9 mouse cellular contexts compared by ENCODE assay signal in the genomic region with DNA sequence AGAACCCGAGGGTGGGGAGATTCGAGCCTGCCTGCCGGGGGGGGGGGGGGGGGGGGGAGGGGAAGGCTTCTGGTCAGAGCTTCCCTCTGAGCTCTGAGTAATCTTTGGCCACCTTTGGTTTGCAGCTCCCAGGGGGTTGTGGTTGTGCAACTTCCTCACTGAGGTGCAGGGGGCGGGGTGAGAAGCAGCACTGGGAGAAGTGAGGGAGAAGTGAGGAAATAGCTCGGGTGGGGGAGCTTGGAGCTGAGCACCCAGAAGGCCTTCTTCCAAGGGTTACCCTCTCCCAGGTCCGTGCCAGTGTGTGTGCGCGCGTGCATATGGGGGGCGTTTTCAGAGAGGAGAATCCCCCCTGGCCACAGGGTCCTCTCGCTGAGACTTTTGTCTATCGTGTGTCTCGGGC. TPM values are rescaled to one million over a fixed set of nuclear protein-coding genes. Genes with fewer than 3 reads are reported as not detected.
DNase-seq lines count a peak whose midpoint lies in the region; ATAC-seq and TF ChIP-seq lines count a peak whose summit lies in the region.
"Had no signal": no experiment of that assay in that cellular context is flagged by ENCODE, and none has a peak within 500 bp of the region (broad histone marks: within the 10 kb centered on the region; RNA-seq: fewer than 3 reads in every experiment).

No protein-coding gene starts in this region.

- peak overlapping the region; percentile 42; the same call in 1 of the 2 replicates for H3K9ac ChIP-seq in MEL (ENCODE audit: control insufficient read depth, low read depth, low read length, poor library complexity, severe bottlenecking)
- H3K9ac ChIP-seq in midbrain, embryonic 11.5 days (ENCODE audit: low read length): no peak overlapping the region
- H3K9ac ChIP-seq: embryonic facial prominence, embryonic 12.5 days had no signal

- H3K36me3 ChIP-seq in MEL (ENCODE audit: control insufficient read depth in 1 of 2, insufficient read depth in 2 of 2, low read length in 2 of 2) (peaks cover 0 to 16% of the 10 kb centered on the region in 2 experiments; a peak in 2 of 4 replicates), macrophage (ENCODE audit: inconsistent target) (peaks cover 17% of the 10 kb centered on the region)
- no peaks in the 10 kb centered on the region for H3K36me3 ChIP-seq in midbrain, embryonic 11.5 days (ENCODE audit: control insufficient read depth, insufficient read depth, low read length)
- H3K36me3 ChIP-seq: embryonic facial prominence, embryonic 12.5 days had no signal

- no peak overlapping the region for H3K4me2 ChIP-seq in midbrain, embryonic 11.5 days
- H3K4me2 ChIP-seq: embryonic facial prominence, embryonic 12.5 days had no signal

- no peak for TF ChIP-seq RAD21 in MEL (IDR thresholded peaks at IDR 0.05; ENCODE audit: low read depth, low read length)

- no peak for TF ChIP-seq POLR2A in MEL (IDR thresholded peaks at IDR 0.05; ENCODE audit: control insufficient read depth in 1 of 2, insufficient read depth in 1 of 2, low read depth in 1 of 2, low read length in 2 of 2, poor library complexity in 1 of 2)

- TF ChIP-seq EP300 in MEL (IDR thresholded peaks at IDR 0.05; ENCODE audit: low read depth in 1 of 2, low read length in 2 of 2): peak; percentile 80 to 82

- no peaks in the 10 kb centered on the region for H3K9me3 ChIP-seq in MEL (replicated peaks; ENCODE audit: insufficient read depth, low read length)
- no peaks in the 10 kb centered on the region for H3K9me3 ChIP-seq in midbrain, embryonic 11.5 days (ENCODE audit: control insufficient read depth, low read length)
- H3K9me3 ChIP-seq: embryonic facial prominence, embryonic 12.5 days had no signal

- TF ChIP-seq CTCF in MEL (IDR thresholded peaks at IDR 0.05 in 2 of 3, conservative IDR thresholded peaks at IDR 0.05 in 1 of 3; ENCODE audit: control insufficient read depth in 1 of 3, insufficient read depth in 1 of 3, low read depth in 2 of 3, low read length in 3 of 3, poor library complexity in 1 of 3, severe bottlenecking in 1 of 3): no peak
- no peak for TF ChIP-seq CTCF in left cerebral cortex, adult 2 months (IDR thresholded peaks at IDR 0.05)

- H3K27ac ChIP-seq in MEL (ENCODE audit: control insufficient read depth, low read depth, low read length) (peak overlapping the region; percentile 72), macrophage (peak overlapping the region; percentile 89)
- H3K27ac ChIP-seq in left cerebral cortex, adult 2 months: no peak overlapping the region
- H3K27ac ChIP-seq in midbrain, embryonic 11.5 days (ENCODE audit: low read depth, low read length): no peak overlapping the region
- H3K27ac ChIP-seq: embryonic facial prominence, embryonic 12.5 days had no signal

- ATAC-seq in midbrain, embryonic 11.5 days (ENCODE audit: low FRiP score): no peak

- peak; percentile 65 to 75 for DNase-seq in B cell, adult 2 months
- DNase-seq in MEL (ENCODE audit: low read depth, low spot score): peak; percentile 86
- peak; percentile 67 to 72 for DNase-seq in heart, postnatal 14 days
- no peak for DNase-seq in left cerebral cortex, adult 2 months (ENCODE audit: extremely low spot score in 1 of 2, low spot score in 2 of 2)
- no peak for DNase-seq in right cerebral cortex, adult 18-20 months
- no peak for DNase-seq in left cerebral cortex, adult 11 months (ENCODE audit: low spot score)
- DNase-seq in midbrain, embryonic 11.5 days (ENCODE audit: low spot score, missing footprints): no peak

- H3K4me3 ChIP-seq in MEL (ENCODE audit: control insufficient read depth in 1 of 2, insufficient read depth in 1 of 2, low read depth in 2 of 2, low read length in 2 of 2) (no peak overlapping the region), macrophage (ENCODE audit: inconsistent target) (peak overlapping the region; percentile 3; the same call in 1 of the 2 replicates)
- H3K4me3 ChIP-seq in left cerebral cortex, adult 2 months: no peak overlapping the region
- no peak overlapping the region for H3K4me3 ChIP-seq in midbrain, embryonic 11.5 days (ENCODE audit: low read depth, low read length)
- H3K4me3 ChIP-seq: embryonic facial prominence, embryonic 12.5 days had no signal

- intact Hi-C loops in heart, postnatal 14 days (cut with DNase I): no loop called here
- intact Hi-C loops in left cerebral cortex, adult 2 months (cut with DNase I): no loop called here

- no peaks in the 10 kb centered on the region for H3K79me2 ChIP-seq in MEL (ENCODE audit: control insufficient read depth, insufficient read depth, low read length, poor library complexity)
- peaks cover 95% of the 10 kb centered on the region for H3K79me2 ChIP-seq in macrophage (ENCODE audit: inconsistent target)

- H3K27me3 ChIP-seq in MEL (ENCODE audit: control insufficient read depth in 1 of 2, insufficient read depth in 2 of 2, low read length in 2 of 2): no peaks in the 10 kb centered on the region
- H3K27me3 ChIP-seq in midbrain, embryonic 11.5 days (ENCODE audit: control insufficient read depth, insufficient read depth, low read length): no peaks in the 10 kb centered on the region

- 3% methylated on average over 11 of the region's 13 CpGs for WGBS in macrophage (ENCODE audit: missing documents)
- 75% methylated on average over 13 of the region's 13 CpGs for WGBS in midbrain, embryonic 11.5 days

- peaks cover 10 to 25% of the 10 kb centered on the region in 2 experiments for H3K4me1 ChIP-seq in MEL (ENCODE audit: control insufficient read depth in 1 of 2, insufficient read depth in 2 of 2, low read length in 2 of 2)
- no peaks in the 10 kb centered on the region for H3K4me1 ChIP-seq in midbrain, embryonic 11.5 days (ENCODE audit: control insufficient read depth, insufficient read depth, low read length)
- H3K4me1 ChIP-seq: embryonic facial prominence, embryonic 12.5 days had no signal

TF ChIP-seq in MEL, 35 proteins besides CTCF, POLR2A, EP300 and RAD21 (continues in another document):
- TF ChIP-seq ELF1 (IDR thresholded peaks at IDR 0.05; ENCODE audit: low read depth, low read length) (peak; percentile 57), ETS1 (IDR thresholded peaks at IDR 0.05; ENCODE audit: low read depth, low read length) (peak; percentile 75), KAT2A (conservative IDR thresholded peaks at IDR 0.05; ENCODE audit: low read depth, low read length) (no peak), TCF12 (IDR thresholded peaks at IDR 0.05; ENCODE audit: low read depth, low read length) (peak; percentile 60), E2F4 (IDR thresholded peaks at IDR 0.05; ENCODE audit: borderline replicate concordance, low read depth, low read length) (no peak), NRF1 (IDR thresholded peaks at IDR 0.05; ENCODE audit: insufficient read depth, low read depth, low read length, poor library complexity, severe bottlenecking) (no peak), POLR2AphosphoS5 (IDR thresholded peaks at IDR 0.05; ENCODE audit: borderline replicate concordance, low read depth, low read length) (no peak)

RNA-seq across cellular contexts. Expression of a gene that starts 17.4 kb away (rescaled TPM):
- 14.7 and 16.4 TPM in 2 replicates for total RNA-seq in MEL (2012; rRNA removed)
- polyA plus RNA-seq in MEL (2012; ENCODE audit: insufficient read depth in 1 of 2, insufficient read length in 2 of 2, low read depth in 1 of 2, low replicate concordance in 2 of 2, missing spikeins in 1 of 2) (10 to 100 TPM in 1 of 2 experiments, not detected in 1; 22.8 TPM), macrophage (2018) (15.5 to 41.8 TPM (median 22.8 TPM) in 3 replicates)
- 10 to 100 TPM; 46.8 to 49.3 TPM for total RNA-seq in heart, postnatal 14 days (2021)
- total RNA-seq in macrophage (2018; cell fraction: chromatin; rRNA removed): 100 to 1,000 TPM in 6 of 26 experiments, 10 to 100 TPM in 16, 1 to 10 TPM in 4; 5.7 to 136 (median 54.5) TPM
- 10 to 100 TPM in 24 of 26 experiments, 1 to 10 TPM in 2; 6.8 to 49.1 (median 37.2) TPM for total RNA-seq in macrophage (2018; cell fraction: cytosol; rRNA removed)
- total RNA-seq in macrophage (2018; cell fraction: nucleus; rRNA removed): 10 to 100 TPM; 11.7 to 97.4 (median 40.8) TPM
- 10 to 100 TPM; 10.0 to 10.6 TPM for total RNA-seq in left cerebral cortex, adult 2 months (2021)
- polyA plus RNA-seq in midbrain, embryonic 11.5 days (2014; fragmentation: Nextera tagmentation; extraction: Ambion mirVana): 1.4 and 2.1 TPM in 2 replicates

RNA-seq across cellular contexts. Expression of a gene that starts 27.6 kb away (rescaled TPM):
- not detected in 2 replicates for total RNA-seq in MEL (2012; rRNA removed)
- polyA plus RNA-seq in MEL (2012; ENCODE audit: insufficient read depth in 1 of 2, insufficient read length in 2 of 2, low read depth in 1 of 2, low replicate concordance in 2 of 2, missing spikeins in 1 of 2) (not detected), macrophage (2018) (not detected in 3 replicates)
- total RNA-seq in heart, postnatal 14 days (2021): not detected
- not detected for total RNA-seq in macrophage (2018; cell fraction: chromatin; rRNA removed)
- not detected for total RNA-seq in macrophage (2018; cell fraction: cytosol; rRNA removed)
- total RNA-seq in macrophage (2018; cell fraction: nucleus; rRNA removed): not detected
- total RNA-seq in left cerebral cortex, adult 2 months (2021): not detected
- not detected in 2 replicates for polyA plus RNA-seq in midbrain, embryonic 11.5 days (2014; fragmentation: Nextera tagmentation; extraction: Ambion mirVana)
- polyA plus RNA-seq: embryonic facial prominence, embryonic 12.5 days had no signal

RNA-seq across cellular contexts. Expression of a gene that starts 59.7 kb away (rescaled TPM):
- total RNA-seq in MEL (2012; rRNA removed): 0.23 TPM in 1 of 2 replicates, not detected in the other
- polyA plus RNA-seq in MEL (2012; ENCODE audit: insufficient read depth in 1 of 2, insufficient read length in 2 of 2, low read depth in 1 of 2, low replicate concordance in 2 of 2, missing spikeins in 1 of 2) (1 to 10 TPM in 1 of 2 experiments, not detected in 1; 4.3 TPM), macrophage (2018) (0.76 to 1.3 TPM in 2 of 3 replicates, not detected in the other)
- total RNA-seq in heart, postnatal 14 days (2021): 1 to 10 TPM; 3.8 to 5.4 TPM
- total RNA-seq in macrophage (2018; cell fraction: chromatin; rRNA removed): 1 to 10 TPM in 6 of 26 experiments, not detected in 20; 1.6 to 4.1 (median 2.7) TPM
- under 1 TPM in 7 of 26 experiments, not detected in 19; 0.18 to 0.82 (median 0.41) TPM for total RNA-seq in macrophage (2018; cell fraction: cytosol; rRNA removed)
- total RNA-seq in macrophage (2018; cell fraction: nucleus; rRNA removed): 1 to 10 TPM in 9 of 26 experiments, not detected in 17; 1.4 to 3.7 (median 2.0) TPM
- total RNA-seq in left cerebral cortex, adult 2 months (2021): 1 to 10 TPM; 5.2 to 6.5 TPM
- polyA plus RNA-seq in midbrain, embryonic 11.5 days (2014; fragmentation: Nextera tagmentation; extraction: Ambion mirVana): 0.72 and 2.1 TPM in 2 replicates

RNA-seq across cellular contexts. Expression of a gene that starts 60.0 kb away (rescaled TPM):
- 0.56 and 0.81 TPM in 2 replicates for total RNA-seq in MEL (2012; rRNA removed)
- polyA plus RNA-seq in MEL (2012; ENCODE audit: insufficient read depth in 1 of 2, insufficient read length in 2 of 2, low read depth in 1 of 2, low replicate concordance in 2 of 2, missing spikeins in 1 of 2) (under 1 TPM in 1 of 2 experiments, not detected in 1; 0.71 TPM), macrophage (2018) (0.23 to 0.79 TPM (median 0.74 TPM) in 3 replicates)
- total RNA-seq in heart, postnatal 14 days (2021): under 1 TPM; 0.74 to 0.78 TPM
- under 1 TPM in 8 of 26 experiments, not detected in 18; 0.31 to 0.79 (median 0.41) TPM for total RNA-seq in macrophage (2018; cell fraction: chromatin; rRNA removed)
- under 1 TPM; 0.10 to 0.92 (median 0.37) TPM for total RNA-seq in macrophage (2018; cell fraction: cytosol; rRNA removed)
- total RNA-seq in macrophage (2018; cell fraction: nucleus; rRNA removed): 1 to 10 TPM in 1 of 26 experiments, under 1 TPM in 13, not detected in 12; 0.22 to 1.1 (median 0.54) TPM
- total RNA-seq in left cerebral cortex, adult 2 months (2021): 1 to 10 TPM; 3.1 to 4.1 TPM
- polyA plus RNA-seq in midbrain, embryonic 11.5 days (2014; fragmentation: Nextera tagmentation; extraction: Ambion mirVana): 1.7 and 2.3 TPM in 2 replicates

Comparison
In these comparisons a context has a peak if more than half of its experiments do, and no peak if none do; other contexts are left out.
1. DNase-seq: peak in B cell, adult 2 months (2 of 2), MEL (single experiment) and heart, postnatal 14 days (2 of 2); none in left cerebral cortex, adult 2 months (0 of 2), right cerebral cortex, adult 18-20 months (single experiment), left cerebral cortex, adult 11 months (single experiment) and midbrain, embryonic 11.5 days (single experiment).
2. H3K27ac ChIP-seq: peak in MEL (single experiment) and macrophage (single experiment); none in left cerebral cortex, adult 2 months (single experiment) and midbrain, embryonic 11.5 days (single experiment).